Mouse (Mus musculus) spleen, adult 2 months (tissue): ENCODE results near the gene Rela.

ENCODE experiments used
- CTCF ChIP-seq: fragments of 200-500 bp; IDR thresholded peaks from 2 replicates; pipeline ENCODE4 v1.5.1; 2011; ENCODE audit warnings: mild to moderate bottlenecking, inconsistent platforms; ENCODE audit not compliant: insufficient read depth, insufficient read length, insufficient replicate concordance; ENCODE audit errors: extremely low read depth
- POLR2A ChIP-seq: fragments of 200-500 bp; IDR thresholded peaks from 2 replicates; pipeline ENCODE4 v1.6.1; 2011; ENCODE audit warnings: low read depth, low read length, inconsistent platforms

- no peak for TF ChIP-seq CTCF
- peak; percentile 70 for TF ChIP-seq POLR2A
Measured at GRCm38 (mm10) chr19:5662310-5662709, 25.0 kb downstream of the Rela start.
